Mouse (Mus musculus): Measurements from ENCODE around the gene Dis3l. TPM values are rescaled to one million over a fixed set of nuclear protein-coding genes. Genes with fewer than 3 reads are reported as not detected.

Dis3l gene
- 10 to 100 TPM; 27.7 to 31.6 TPM for total RNA-seq (2021)

DNA sequence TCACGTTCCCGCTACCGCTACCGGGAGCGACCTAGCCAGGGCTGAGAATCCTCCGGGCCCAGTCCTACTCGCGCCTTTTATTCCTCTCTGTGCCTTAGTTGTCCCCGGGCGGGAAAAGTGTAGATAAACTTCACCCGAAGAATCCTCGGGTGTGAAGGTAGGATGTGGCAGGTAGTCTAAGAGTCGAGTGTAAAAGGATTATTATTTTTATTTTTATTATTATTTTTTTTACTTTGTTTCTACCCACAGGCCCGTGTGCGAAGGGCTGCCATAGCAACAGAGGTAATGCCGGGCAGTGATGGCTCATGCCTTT is at the start of gene Dis3l:
Gene Dis3l (minus strand): TSS at position 35 of the 313 bp plus-strand sequence.
- DNase-seq (ENCODE audit: extremely low spot score in 1 of 2, low spot score in 1 of 2): no peak

DNA sequence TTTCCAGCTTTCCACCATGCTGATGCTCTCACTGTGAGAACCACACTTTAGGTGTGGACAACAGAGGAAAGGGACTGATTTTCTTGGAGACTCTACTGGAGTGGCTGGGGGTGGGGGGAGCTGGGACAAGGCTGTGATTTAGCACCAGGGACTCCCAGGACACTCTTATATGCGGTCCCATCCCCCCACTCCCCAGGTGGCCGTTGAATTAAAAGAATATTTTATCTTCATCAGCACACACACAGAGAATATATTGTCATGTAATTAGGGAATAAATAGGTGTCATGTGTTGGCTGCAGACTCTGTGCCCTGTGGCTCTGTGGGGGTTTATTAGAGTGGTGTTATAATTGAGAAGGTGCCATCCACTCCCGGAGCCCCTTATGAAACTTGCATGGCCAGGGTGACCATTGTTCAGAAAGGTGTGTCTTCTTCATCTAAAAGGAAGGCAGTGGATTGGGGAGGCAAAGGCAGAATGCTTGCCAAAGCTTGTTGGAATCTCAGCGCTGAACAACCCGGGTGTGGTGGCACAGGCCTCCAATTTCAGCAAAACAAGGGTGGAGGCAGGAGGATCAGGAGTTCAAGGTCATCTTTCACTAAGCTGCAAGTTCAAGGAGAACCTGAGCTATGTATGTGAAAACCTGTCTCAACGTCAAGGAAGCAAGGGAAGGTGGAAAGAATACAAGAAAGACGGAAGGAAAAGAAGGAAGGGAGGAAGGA is 48.6 kb upstream of the Dis3l start:
- DNase-seq (ENCODE audit: extremely low spot score in 1 of 2, low spot score in 1 of 2): no peak

DNA sequence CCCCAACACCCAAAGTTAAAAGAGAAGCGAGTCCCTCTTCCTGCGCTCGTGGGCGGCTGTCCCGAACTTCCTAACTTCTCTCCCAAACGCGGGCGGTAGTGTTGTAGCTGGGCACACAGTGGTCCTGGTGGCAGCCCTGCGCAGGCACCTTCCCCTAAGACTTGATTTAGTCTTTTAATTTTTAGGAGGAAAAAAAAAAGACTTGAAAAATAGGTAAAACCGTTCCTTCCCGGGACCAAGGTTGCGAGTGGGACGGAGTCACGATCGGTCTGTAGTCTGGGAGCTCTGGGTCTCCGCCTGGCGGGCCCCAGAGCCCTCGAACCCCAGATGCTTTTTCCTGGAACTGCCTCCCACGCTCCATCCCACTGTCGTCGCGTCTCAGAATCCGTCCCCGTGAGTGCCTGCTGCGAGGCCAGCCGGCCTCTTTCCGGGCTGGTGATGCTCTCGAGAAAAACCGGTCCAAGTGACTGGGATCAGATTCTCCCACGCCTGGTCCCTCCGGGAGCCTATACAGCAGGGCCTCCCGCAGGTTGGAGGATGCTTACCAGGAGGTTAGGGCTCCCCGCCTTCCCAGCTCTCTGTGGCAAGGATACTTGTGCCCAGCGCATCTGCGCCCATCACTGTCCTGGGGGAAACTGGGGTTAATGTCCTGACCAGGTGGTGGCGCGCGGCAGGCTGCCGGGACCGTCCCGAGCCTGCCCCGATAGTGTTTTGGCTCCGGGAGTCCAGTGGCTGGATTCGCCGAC is 45.6 kb upstream of the Dis3l start:
- DNase-seq (ENCODE audit: extremely low spot score in 1 of 2, low spot score in 1 of 2): no peak

DNA sequence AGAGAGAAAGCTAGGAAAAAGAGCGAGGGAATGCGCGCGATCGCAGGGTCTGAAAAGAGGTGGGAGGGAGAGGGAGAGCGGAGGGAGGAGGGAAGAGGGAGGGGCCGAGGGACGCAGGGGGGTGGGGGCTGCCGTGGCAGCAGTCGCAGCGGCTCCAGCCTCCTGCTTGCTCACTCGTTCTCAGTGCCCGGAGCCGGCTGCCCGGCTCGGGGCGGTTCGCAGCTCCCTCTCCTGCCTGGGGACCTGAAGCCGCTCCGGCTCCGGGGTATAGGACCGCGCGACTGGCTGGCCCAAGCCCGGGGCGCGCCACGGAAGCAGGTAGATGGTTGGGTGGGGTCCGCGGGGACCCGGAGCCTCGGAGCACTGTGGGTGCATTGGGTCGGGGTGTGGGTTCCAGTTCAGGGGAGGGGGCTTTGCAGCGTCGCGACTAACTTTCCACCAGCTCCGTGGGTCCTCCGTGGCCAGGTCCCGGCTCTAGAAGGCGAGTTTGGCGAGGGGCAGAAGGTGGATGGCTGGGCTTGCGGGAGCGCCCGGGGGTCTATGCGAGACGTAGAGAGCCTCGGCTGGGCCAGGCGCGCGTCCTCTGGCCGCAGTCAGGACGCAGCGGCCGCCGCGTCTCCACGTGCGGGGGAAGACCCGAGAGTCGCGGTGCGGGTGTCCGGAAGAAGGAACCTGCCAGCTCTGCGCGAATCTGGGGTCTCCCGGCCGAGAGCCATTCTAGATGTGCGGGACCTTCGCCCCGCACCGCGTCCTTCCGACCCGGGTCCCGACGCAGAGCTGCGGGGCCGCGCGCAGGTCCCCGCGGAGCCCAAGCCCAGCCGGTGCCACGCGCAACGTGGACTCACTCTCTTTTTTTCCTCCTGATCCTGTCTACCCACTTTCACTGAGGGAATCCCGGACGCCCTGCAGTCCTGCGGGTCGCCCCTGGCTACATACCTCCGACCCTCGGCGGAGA is 44.7 kb upstream of the Dis3l start, which contains the start of gene Megf11:
Gene Megf11 (plus strand): TSS at position 116 of the 955 bp plus-strand sequence.
- DNase-seq (ENCODE audit: extremely low spot score in 1 of 2, low spot score in 1 of 2): peak in 1 of 2 experiments; percentile 39

DNA sequence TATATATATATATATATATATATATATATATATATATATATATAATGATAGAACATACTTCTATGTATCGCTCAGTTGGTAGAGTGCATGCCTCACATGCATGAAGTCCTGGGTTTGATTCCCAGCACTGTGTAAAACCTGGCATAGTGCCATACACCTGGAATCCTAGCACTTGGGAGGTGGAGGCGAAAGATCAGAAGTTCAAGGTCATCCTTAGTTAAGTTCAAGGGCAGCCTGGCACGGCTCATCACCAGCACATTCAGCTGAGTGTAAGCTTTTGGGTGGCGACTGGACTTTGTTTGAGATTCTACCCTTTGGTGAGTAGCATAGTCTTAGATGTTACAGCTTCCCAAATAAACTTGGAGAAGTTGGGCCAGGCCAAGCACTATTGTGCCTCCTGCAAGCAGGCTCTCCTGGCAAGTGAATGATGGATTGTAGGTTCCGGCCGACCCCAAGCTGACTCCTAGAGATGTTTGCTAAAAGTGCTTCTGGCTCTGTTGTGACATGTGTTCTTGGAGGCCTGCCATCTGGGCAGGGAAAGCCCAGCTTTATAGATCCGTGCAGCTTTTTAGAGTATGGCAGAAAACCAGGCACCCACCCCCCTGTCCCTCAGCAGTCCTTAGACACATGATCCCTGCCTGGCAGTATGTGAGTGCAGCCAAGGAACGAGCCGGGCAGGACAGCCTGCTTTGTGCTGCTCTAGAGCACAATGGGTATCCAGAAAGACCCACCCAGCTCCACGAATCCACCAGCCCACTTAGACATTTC is 42.1 kb upstream of the Dis3l start:
- no peak for DNase-seq (ENCODE audit: extremely low spot score in 1 of 2, low spot score in 1 of 2)

DNA sequence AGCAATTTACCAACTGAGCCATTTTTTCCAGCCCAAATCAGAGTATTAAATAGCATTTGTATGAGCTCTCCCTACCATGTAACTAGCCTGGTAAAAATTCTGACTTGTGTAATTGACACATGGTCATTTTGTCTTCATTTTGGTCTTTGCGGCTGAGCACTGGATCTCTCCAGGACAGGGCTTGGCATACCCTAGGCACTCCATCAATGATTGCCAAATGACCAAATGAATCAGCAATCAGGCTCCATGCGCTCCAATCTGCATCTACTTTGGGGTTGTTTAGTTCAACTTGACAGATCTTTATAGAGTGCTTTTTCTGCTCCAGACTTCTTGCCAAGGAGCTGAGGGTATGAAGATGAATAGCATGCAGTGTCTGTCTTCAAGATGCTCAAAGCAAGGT is 35.3 kb upstream of the Dis3l start:
- DNase-seq (ENCODE audit: extremely low spot score in 1 of 2, low spot score in 1 of 2): no peak

DNA sequence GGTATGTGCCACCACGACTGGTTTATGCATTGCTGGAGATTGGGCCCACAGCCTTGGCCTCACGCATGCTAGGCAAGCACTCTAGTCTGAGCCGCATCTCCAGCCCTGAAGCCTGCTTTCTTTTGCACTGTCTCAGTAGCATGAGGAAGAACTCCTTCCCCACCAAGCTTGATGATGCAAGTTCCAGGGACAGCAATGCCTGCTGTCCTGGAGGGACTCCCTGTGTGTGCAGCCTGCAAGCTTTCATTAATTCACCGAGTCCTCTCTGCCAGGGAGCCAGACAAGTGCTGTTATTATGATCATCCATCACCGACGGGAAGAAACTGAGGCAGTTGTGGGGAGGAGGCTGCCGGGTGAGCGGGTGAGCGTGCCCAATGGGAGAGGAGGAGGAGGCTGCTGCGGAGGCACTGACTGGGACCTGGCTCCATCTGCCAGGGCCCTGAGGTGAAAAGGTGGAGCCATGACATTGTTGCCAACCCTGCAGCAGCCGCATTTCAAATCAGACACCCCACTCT is 30.3 kb upstream of the Dis3l start:
- DNase-seq (ENCODE audit: extremely low spot score in 1 of 2, low spot score in 1 of 2): no peak

DNA sequence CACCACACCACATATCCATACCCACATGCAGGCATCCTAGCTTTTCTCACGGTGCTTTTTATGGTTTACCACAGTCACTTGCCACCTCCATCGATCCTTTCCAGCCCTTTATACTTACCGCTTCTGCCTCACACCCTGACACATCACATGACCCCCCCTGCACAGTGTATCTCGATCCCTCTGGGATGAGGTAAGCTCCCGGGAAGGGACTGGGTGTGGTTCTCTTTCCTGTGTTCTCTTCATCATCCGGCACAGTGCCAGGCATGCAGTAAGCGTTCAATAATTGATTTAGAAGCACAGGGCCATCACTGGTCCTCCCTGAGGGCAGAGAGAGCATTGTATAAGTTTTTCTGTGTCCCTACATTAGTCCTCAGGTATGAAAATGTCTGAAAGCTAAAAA is 28.8 kb upstream of the Dis3l start:
- no peak for DNase-seq (ENCODE audit: extremely low spot score in 1 of 2, low spot score in 1 of 2)

DNA sequence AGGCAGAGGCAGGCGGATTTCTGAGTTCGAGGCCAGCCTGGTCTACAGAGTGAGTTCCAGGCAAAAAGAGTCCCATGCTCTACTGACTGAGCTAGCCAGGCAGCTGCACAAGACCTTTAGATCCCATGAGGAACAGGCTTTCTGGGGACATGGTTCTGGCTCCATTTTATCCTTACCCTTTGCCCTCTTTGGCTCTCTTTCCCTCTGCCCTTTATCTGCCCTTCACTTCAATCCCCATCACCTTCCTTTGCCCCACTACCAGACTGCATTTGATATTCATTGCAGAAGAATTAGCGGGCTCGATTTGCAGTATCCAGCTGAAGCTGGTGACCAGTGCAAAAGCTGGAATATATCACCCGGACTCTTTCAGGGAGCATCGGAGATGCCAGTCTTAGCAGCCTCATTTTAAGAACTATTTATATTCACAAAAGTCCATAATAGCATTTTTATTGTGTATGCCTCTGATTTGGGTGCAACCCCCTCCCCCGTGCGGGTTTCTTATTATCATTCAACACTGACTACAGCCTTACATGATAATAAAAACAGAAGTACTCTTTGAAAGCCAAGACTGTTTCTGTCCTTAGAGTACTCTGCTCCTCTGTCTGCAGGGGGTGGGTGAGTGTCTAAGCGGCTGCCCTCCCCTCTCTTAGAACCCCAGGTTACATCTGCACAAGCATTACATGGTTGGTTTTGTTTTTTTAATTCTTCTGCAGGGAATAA is 20.3 kb upstream of the Dis3l start:
- DNase-seq (ENCODE audit: extremely low spot score in 1 of 2, low spot score in 1 of 2): no peak

DNA sequence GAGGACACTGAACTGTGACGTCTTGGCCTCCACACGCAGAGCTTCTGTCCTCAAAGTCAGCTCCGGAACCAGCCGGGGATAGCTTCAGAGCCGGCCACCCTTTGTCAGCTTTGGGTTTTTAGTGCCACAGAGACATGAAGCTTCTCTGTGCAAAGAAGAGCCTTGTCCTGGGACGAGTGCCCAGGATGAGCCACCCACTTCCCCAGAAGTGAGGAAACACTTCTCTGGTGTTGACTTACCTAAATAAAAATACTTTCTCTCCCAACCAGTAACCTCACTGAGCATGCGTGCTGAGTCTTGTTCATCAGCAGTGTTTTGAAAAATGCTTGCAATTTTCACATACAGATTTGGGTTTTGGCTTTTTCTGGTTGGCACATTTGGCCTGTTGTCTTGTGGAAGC is 14.5 kb upstream of the Dis3l start:
- DNase-seq (ENCODE audit: extremely low spot score in 1 of 2, low spot score in 1 of 2): no peak

DNA sequence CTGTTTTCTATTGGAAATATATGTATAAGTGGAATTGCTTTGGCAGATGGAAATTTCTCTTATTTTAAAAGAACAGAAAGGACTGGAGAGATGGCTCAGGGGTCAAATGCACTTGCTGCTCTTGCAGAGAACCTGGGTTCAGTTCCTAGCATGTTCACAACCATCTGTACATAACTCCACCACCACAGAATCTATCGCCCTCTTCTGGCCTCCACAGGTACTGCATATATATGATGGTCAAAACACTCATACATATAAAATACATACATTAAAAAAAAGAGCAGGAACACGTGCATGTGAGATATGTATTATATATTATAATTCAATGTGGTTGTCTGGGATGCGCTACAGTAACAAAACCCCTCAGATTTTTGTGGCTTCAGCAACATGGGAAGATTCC is 10.1 kb upstream of the Dis3l start:
- DNase-seq (ENCODE audit: extremely low spot score in 1 of 2, low spot score in 1 of 2): no peak

DNA sequence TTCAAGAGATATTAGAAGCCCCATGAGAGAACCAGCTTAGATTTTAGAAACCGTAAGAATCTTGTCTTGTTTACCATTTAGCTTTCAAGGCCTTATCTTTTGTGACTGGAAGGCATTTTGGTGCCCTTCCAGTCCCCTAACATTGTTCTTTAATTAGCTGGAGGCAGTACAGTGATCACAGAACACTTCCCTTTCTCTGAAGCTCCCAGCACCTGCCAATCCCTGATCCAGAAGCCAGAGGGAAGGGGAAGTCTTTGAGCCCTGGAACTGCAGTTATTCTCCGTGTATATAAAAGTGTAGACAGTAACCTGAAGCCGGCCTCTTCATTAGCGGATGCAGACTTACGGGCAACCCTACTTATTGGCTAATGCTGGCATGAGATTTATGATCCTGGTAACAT is 8.4 kb upstream of the Dis3l start:
- DNase-seq (ENCODE audit: extremely low spot score in 1 of 2, low spot score in 1 of 2): no peak

DNA sequence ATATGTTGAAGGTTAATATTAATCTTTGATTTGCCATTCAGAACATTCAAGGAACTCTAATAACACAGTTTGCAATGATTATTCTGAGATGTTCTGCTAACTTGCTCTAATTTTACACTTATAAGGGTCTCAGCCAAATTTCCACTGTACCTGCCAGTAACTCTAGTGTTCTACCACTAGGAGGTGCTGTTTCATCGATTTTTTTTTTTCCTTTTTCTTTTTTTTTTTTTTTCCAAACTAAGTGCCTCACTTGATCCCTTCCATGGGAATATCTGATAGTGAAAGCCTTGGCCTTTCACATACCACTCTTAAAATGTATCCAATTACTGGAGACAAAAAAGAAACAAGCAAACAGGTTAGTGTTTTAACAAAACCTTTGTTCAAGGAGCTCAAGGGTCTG is 6.3 kb upstream of the Dis3l start:
- DNase-seq (ENCODE audit: extremely low spot score in 1 of 2, low spot score in 1 of 2): no peak

DNA sequence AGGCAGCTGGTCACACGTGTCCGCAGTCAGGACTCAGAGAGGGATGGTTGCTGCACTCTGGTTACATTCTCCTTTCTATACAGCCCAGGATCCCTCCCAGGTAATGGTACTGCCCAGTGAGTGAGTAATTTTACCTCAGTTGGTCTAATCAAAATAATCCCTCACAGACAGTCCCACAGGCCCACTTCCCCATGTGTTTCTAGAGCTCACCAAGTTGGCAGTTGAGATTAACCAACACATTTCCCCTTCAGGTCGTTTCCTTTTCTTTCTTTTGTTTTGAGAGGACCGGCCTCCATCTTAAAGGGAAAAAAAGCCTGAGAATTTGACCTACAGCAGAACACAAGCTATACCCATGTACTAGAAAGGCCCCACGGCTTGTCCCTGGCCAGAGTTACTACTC is 4.8 kb upstream of the Dis3l start:
- no peak for DNase-seq (ENCODE audit: extremely low spot score in 1 of 2, low spot score in 1 of 2)

DNA sequence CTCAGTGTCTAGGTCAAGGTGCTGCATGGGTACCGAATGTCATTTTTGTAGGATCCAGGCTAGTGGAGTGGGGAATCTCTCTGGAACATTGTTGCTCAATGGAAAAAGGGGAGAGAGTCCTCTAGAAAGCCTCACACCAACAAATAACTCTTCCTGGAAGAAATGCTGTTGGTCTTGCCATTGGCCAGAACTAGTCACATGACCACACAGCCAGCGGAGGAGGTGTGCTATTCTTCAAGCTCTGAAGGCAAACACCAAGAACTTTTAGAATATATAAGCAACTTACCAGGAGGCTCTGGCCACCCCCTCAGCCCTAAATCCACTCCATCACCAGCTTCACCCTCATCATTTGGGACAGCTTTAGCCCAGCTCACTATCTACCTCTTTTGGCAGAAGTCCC is 2.6 kb upstream of the Dis3l start:
- DNase-seq (ENCODE audit: extremely low spot score in 1 of 2, low spot score in 1 of 2): no peak

DNA sequence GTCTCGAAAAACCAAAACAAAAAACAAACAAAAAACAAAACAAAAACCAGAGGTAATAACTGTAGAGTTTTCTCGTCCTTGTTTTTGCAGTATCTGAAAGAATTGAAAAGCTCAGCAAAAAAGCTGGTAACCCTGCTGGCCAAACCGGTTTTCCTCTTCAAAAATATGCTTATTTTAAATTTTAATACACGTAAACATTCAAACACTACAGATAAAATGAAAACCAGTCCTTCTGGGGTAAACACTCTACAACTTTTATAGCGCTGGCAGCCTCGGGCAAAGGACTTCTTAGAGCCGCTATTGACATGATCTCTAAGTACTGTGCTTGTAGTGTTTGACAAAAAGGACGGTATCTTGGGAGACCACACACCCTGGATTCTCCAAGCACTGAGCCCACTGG is 583 bp upstream of the Dis3l start:
- DNase-seq (ENCODE audit: extremely low spot score in 1 of 2, low spot score in 1 of 2): no peak

DNA sequence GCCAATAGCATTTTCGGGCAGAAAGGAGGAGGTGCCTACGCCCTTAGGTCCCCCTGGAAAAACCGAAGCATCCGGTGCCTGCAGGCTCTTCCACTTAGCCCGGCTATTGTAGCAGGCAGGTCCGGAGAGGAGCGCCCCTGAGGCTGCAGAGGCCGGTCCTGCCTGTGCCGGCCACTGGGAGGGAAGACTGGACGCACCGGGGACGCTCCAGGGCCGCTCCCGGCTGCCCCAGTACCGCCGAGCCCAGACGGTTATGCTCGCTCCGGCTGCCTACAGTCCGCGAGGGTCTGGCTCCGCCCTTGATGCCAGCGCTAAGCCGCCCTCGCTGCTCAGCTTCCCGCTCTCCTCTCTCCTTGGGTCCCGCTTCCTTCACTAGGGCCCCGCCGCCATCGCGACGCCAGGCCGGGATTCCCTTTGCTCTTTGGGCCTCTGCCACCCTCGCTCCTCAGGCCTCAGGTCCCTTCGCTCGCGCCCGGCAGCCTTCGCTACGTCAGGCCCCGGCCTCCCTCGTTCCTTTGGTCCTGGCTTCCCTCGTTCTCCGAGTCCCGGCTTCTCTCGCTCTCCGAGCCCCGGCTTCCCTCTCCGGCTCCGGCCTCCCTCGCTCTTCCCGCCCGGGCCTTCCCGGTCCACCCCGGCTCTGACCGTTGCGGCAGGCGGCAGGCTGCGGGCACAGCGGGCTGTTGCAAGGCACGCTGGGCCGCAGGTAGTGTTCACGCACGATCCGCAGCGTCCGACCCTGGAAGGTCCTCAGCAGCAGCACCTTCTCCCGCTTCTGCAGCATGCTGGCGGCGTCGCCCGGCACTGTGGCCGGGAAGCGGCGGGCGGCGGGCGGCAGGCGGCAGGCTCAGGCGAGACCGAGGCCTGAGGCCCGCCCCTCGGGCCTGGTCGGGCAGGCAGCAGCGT is 486 bp downstream of the Dis3l start:
- peak; percentile 60 to 72 for DNase-seq (ENCODE audit: extremely low spot score in 1 of 2, low spot score in 1 of 2)

DNA sequence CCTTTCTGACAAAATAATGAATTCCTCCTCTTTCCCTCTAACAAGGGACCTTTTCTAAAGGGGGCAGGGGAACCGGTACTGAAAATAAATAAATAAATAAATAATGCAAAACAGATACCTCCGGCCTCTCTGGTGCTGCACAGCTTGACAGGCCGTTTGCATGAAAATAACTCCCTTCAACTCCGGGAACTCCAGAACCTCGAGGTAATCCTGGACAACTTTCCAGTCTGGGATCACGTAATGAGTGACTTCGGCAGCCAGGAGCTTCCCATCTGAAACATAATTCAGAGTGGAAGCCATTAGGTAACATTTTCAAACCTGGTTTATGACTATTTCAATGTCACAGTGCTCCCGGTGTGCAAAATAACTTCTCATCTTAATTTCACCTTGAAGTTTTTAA is 1.7 kb downstream of the Dis3l start:
- no peak for DNase-seq (ENCODE audit: extremely low spot score in 1 of 2, low spot score in 1 of 2)

All from layer of hippocampus, postnatal 25 days (tissue).